Mouse (Mus musculus) kidney, postnatal 0 days (tissue): ENCODE measurements around the gene Gm26620. TPM values are rescaled to one million over a fixed set of nuclear protein-coding genes. Genes with fewer than 3 reads are reported as not detected.
A peak's percentile ranks its signal among the peaks of the same experiment; 100 is the strongest.

Experiments used
- ATAC-seq: fragments of 200-750 bp; cut with Nextera tagmentation; replicated peaks from 2 replicates; pipeline ENCODE4 v1.8.0; 2017; ENCODE audit warnings: low read depth, moderate number of reproducible peaks, moderate TSS enrichment, moderate library complexity; ENCODE audit not compliant: low FRiP score
- DNase-seq: peaks from one replicate; pipeline ENCODE4 v3.0.0-alpha.2; 2016; ENCODE audit warnings: low spot score
- H3K27ac ChIP-seq: fragments of 300-500 bp; sonication (generic); 2 replicates; pipeline ENCODE4 v1.5.1; 2014; ENCODE audit warnings: mild to moderate bottlenecking
- H3K27me3 ChIP-seq: fragments of 300-500 bp; sonication (generic); 2 replicates; pipeline ENCODE4 v1.6.1; 2014; ENCODE audit warnings: low read length, mixed read lengths; ENCODE audit not compliant: insufficient read depth
- H3K36me3 ChIP-seq: fragments of 300-500 bp; sonication (generic); 2 replicates; pipeline ENCODE4 v1.6.1; 2014; ENCODE audit warnings: low read length, mixed read lengths; ENCODE audit not compliant: insufficient read depth
- H3K4me1 ChIP-seq: fragments of 300-500 bp; sonication (generic); replicated peaks from 2 replicates; pipeline ENCODE4 v1.6.1; 2014; ENCODE audit warnings: antibody characterized with exemption, low read length, mixed read lengths; ENCODE audit not compliant: insufficient read depth
- H3K4me2 ChIP-seq: fragments of 300-500 bp; sonication (generic); 2 replicates; pipeline ENCODE4 v1.6.1; 2014; ENCODE audit warnings: mild to moderate bottlenecking, low read length, moderate library complexity, mixed read lengths
- H3K4me3 ChIP-seq: fragments of 300-500 bp; sonication (generic); replicated peaks from 2 replicates; pipeline ENCODE4 v1.5.1; 2014; ENCODE audit warnings: low read depth, low read length
- H3K9ac ChIP-seq: fragments of 300-500 bp; sonication (generic); 2 replicates; pipeline ENCODE4 v1.6.1; 2014; ENCODE audit warnings: low read depth, low read length
- H3K9me3 ChIP-seq: fragments of 300-500 bp; sonication (generic); replicated peaks from 2 replicates; pipeline ENCODE4 v1.6.1; 2016; ENCODE audit warnings: low read length, inconsistent platforms, mixed read lengths
- CTCF ChIP-seq: IDR thresholded peaks from 2 replicates; pipeline ENCODE4 v1.5.1; 2016; ENCODE audit warnings: antibody characterized with exemption, low read depth, mild to moderate bottlenecking, moderate library complexity
- WGBS: fragments of 180-500 bp; shearing (Covaris S2); extraction: QIAGEN DNeasy Blood & Tissue Kit; methylation state at CpG from one replicate; pipeline ENCODE4 v1.1.7; 2014; 5-methylcytosine and 5-hydroxymethylcytosine counted together
- polyA plus RNA-seq: library from polyadenylated mRNA; unstranded; fragments of >200 nt; fragmentation: Nextera tagmentation; extraction: Ambion mirVana; gene quantifications from 2 replicates; pipeline ENCODE4 v1.2.1, GENCODE M21; 2015

The Gm26620 gene
- 2.0 and 2.1 TPM in 2 replicates for polyA plus RNA-seq

GRCm38 (mm10) chr1:170884978-170885561 lies at the start of gene Gm26620, which contains the start of gene Dusp12:
TSS of gene Gm26620 (plus strand) at chr1:170885065.
TSS of gene Dusp12 (minus strand) at chr1:170885540.
- Histone ChIP-seq H3K36me3 (no peaks in the 10 kb centered on the region), H3K9ac (peak within 1 kb of the TSS; percentile 78), H3K4me1 (no peaks in the 10 kb centered on the region), H3K27me3 (no peaks in the 10 kb centered on the region), H3K9me3 (no peaks in the 10 kb centered on the region), H3K27ac (peak within 1 kb of the TSS; percentile 92), H3K4me2 (peak within 1 kb of the TSS; percentile 67), H3K4me3 (peak within 1 kb of the TSS; percentile 85)
- peak; percentile 95 for ATAC-seq
- DNase-seq = peak; percentile 95
- TF ChIP-seq CTCF = peak; percentile 66
- under 1% methylated on average over 46 of the region's 46 CpGs for WGBS

DNA sequence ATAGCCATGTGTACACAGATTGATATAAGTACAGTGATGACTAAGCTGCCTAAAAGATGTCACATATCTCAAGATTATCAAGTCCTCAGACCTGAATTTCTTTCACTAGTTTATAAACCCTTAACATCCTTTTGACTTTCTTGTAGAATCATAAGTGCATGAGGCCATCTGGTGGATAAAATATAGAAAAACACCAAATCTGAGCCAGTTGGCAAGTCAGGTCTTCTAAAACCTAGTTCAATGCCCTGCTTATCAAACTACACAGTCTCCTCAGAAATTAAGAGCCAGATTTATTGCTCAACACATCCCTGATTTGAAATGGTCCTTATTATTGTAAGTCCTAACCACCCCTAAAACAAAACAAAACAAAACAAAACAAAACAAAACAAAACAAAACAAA lies 45.2 kb upstream of the Gm26620 start:
- peak; percentile 75 for TF ChIP-seq CTCF
- peaks cover 8% of the 10 kb centered on the region for H3K36me3 ChIP-seq
- H3K27me3 ChIP-seq = no peaks in the 10 kb centered on the region
- ATAC-seq (no peak), DNase-seq (peak; percentile 83)
- no peak overlapping the region for H3K4me3 ChIP-seq
- no peak overlapping the region for H3K9ac ChIP-seq
- no peaks in the 10 kb centered on the region for H3K9me3 ChIP-seq
- H3K27ac ChIP-seq = no peak overlapping the region
- H3K4me1 ChIP-seq = no peaks in the 10 kb centered on the region
- no peak overlapping the region for H3K4me2 ChIP-seq

DNA sequence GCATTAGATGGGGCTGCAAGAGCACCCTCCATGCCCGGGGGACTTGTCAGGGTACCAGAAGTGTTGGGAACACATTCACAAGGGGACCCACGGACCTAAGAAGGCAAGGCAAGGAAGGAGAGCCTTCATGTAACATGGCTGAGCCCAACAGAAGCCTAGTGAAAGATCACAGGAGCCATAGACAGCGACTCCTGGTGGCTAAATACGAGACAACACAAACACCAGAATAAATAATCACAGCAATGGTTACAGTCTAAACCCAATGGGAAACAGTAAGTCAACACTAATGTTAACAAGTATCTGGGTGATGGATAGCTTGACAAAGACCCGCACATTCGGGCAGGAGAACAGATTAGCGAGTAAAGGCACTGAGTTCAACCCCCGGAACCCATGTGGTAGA lies 40.5 kb upstream of the Gm26620 start:
- Histone ChIP-seq H3K9me3 (no peaks in the 10 kb centered on the region), H3K4me2 (no peak overlapping the region), H3K27me3 (no peaks in the 10 kb centered on the region), H3K4me3 (no peak overlapping the region), H3K9ac (no peak overlapping the region), H3K4me1 (no peaks in the 10 kb centered on the region), H3K27ac (no peak overlapping the region), H3K36me3 (peaks cover 5% of the 10 kb centered on the region; the same call in 1 of the 2 replicates)
- peak; percentile 76 for TF ChIP-seq CTCF
- 59% methylated on average over 8 of the region's 8 CpGs for WGBS
- ATAC-seq (no peak), DNase-seq (peak; percentile 53)

- H3K4me2 ChIP-seq = no peak overlapping the region
These were observed 39.2 kb upstream of the Gm26620 start for GRCm38 (mm10) chr1:170845448-170846307.

DNA sequence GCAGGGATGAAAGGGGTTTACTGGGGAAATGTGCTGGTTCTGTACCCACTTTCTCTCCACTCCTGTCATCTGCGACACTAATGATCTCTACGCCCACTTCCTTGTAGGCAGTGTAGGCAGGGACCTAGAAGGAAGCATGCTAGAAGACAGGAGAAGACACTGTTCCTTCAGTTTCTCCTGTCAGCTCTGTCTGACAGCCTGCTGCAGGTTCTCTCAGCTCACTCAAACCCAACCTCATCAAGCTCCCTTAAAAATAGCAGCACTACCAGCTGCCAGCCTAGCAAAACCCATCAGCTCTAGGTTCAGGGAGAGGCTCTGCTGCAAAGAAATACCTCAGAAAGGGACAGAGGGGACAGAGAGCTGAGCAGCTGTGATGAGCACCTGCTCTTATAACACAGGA lies 34.9 kb upstream of the Gm26620 start:
- no peak for TF ChIP-seq CTCF
- 93% methylated on average over 2 of the region's 2 CpGs for WGBS
- no peak overlapping the region for H3K4me2 ChIP-seq
- H3K27ac ChIP-seq = no peak overlapping the region
- no peaks in the 10 kb centered on the region for H3K36me3 ChIP-seq
- no peaks in the 10 kb centered on the region for H3K9me3 ChIP-seq
- H3K9ac ChIP-seq = no peak overlapping the region
- no peaks in the 10 kb centered on the region for H3K27me3 ChIP-seq
- no peak overlapping the region for H3K4me3 ChIP-seq
- H3K4me1 ChIP-seq = no peaks in the 10 kb centered on the region
- DNase-seq (no peak), ATAC-seq (no peak)

More at GRCm38 (mm10) chr1:170845448-170846307, 39.2 kb upstream of the Gm26620 start:
- Histone ChIP-seq H3K36me3 (no peaks in the 10 kb centered on the region), H3K4me3 (no peak overlapping the region), H3K9ac (no peak overlapping the region), H3K27me3 (no peaks in the 10 kb centered on the region), H3K27ac (no peak overlapping the region), H3K4me1 (no peaks in the 10 kb centered on the region), H3K9me3 (no peaks in the 10 kb centered on the region)
- DNase-seq (no peak), ATAC-seq (no peak)
- TF ChIP-seq CTCF = no peak
- WGBS = 59% methylated on average over 10 of the region's 10 CpGs

GRCm38 (mm10) chr1:170850637-170851624 lies 33.9 kb upstream of the Gm26620 start:
- Histone ChIP-seq H3K36me3 (no peaks in the 10 kb centered on the region), H3K9ac (no peak overlapping the region), H3K9me3 (no peaks in the 10 kb centered on the region), H3K27me3 (no peaks in the 10 kb centered on the region), H3K4me3 (no peak overlapping the region), H3K4me2 (no peak overlapping the region), H3K4me1 (no peaks in the 10 kb centered on the region), H3K27ac (no peak overlapping the region)
- DNase-seq (no peak), ATAC-seq (no peak)
- WGBS = 88% methylated on average over 23 of the region's 23 CpGs
- no peak for TF ChIP-seq CTCF
